Mouse (Mus musculus) lung, embryonic 14.5 days (tissue): ENCODE results near the gene Dip2a. TPM values are rescaled to one million over a fixed set of nuclear protein-coding genes. Genes with fewer than 3 reads are reported as not detected.

Experiments
- ATAC-seq: fragments of 200-750 bp; cut with Nextera tagmentation; 2 replicates; pipeline ENCODE4 v1.8.0; 2017; ENCODE audit warnings: mild to moderate bottlenecking, moderate TSS enrichment, moderate library complexity; ENCODE audit not compliant: insufficient read depth
- DNase-seq: peaks from one replicate; pipeline ENCODE4 v3.0.0-alpha.2; 2015
- H3K27ac ChIP-seq: fragments of 300-500 bp; sonication (generic); 2 replicates; pipeline ENCODE4 v1.5.1; 2014; ENCODE audit warnings: low read depth, mild to moderate bottlenecking, moderate library complexity
- H3K27me3 ChIP-seq: fragments of 300-500 bp; sonication (generic); 2 replicates; pipeline ENCODE4 v1.6.1; 2014; ENCODE audit warnings: low read length, control low read depth; ENCODE audit not compliant: insufficient read depth
- H3K36me3 ChIP-seq: fragments of 300-500 bp; sonication (generic); 2 replicates; pipeline ENCODE4 v1.6.1; 2014; ENCODE audit warnings: control low read depth; ENCODE audit not compliant: insufficient read depth
- H3K4me1 ChIP-seq: fragments of 300-500 bp; sonication (generic); 2 replicates; pipeline ENCODE4 v1.6.1; 2014; ENCODE audit warnings: antibody characterized with exemption, control low read depth; ENCODE audit not compliant: insufficient read depth
- H3K4me2 ChIP-seq: fragments of 300-500 bp; sonication (generic); 2 replicates; pipeline ENCODE4 v1.6.1; 2014; ENCODE audit warnings: mild to moderate bottlenecking
- H3K4me3 ChIP-seq: fragments of 300-500 bp; sonication (generic); 2 replicates; pipeline ENCODE4 v1.5.1; 2014; ENCODE audit warnings: low read depth, low read length
- H3K9ac ChIP-seq: fragments of 300-500 bp; sonication (generic); 2 replicates; pipeline ENCODE4 v1.6.1; 2014
- H3K9me3 ChIP-seq: fragments of 300-500 bp; sonication (generic); 2 replicates; pipeline ENCODE4 v1.6.1; 2016; ENCODE audit warnings: low read depth, low read length, control low read depth
- CTCF ChIP-seq: IDR thresholded peaks from 2 replicates; pipeline ENCODE4 v1.5.1; 2016; ENCODE audit warnings: antibody characterized with exemption, low read depth
- WGBS: fragments of 180-500 bp; shearing (Covaris S2); extraction: QIAGEN DNeasy Blood & Tissue Kit; methylation state at CpG from one replicate; pipeline ENCODE4 v1.1.7; 2014; 5-methylcytosine and 5-hydroxymethylcytosine counted together
- polyA plus RNA-seq: library from polyadenylated mRNA; unstranded; fragments of >200 nt; fragmentation: Nextera tagmentation; extraction: Ambion mirVana; gene quantifications from 2 replicates; pipeline ENCODE4 v1.2.1, GENCODE M21; 2014

Dip2a gene
- polyA plus RNA-seq, 1 experiment from 2014 or later = 6.5 TPM

DNA sequence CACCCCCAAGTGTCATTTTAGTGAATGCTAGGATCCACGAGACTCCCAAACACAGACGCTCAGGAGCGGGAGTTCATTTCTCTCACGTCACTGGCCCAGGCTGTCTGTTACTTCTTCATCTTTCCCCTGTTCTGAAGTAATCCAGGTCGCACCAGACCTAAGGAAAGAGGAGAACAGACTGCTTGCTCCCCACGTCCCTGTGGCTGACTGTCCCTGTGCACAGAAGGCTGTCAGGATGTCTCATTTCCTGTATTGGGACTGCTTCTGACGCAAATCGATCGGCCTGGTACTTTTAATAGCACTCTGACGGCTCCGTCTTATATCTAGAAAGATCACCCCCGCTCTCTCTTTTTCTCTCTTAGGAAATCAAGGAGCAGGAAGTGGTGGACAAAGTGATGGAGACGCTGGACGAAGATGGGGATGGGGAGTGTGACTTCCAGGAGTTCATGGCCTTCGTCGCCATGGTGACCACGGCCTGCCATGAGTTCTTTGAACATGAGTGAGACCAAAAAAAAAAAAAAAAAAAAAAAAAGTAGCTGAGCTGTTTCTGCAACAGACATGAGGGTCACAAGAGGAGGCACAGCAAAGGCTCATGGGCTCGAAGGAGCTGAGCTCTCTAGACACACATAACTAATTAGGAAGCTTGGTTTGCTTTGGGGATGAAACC lies 85.4 kb downstream of the Dip2a start:
- Histone ChIP-seq H3K36me3 (peaks cover 8% of the 10 kb centered on the region; the same call in 1 of the 2 replicates), H3K9ac (no peak overlapping the region), H3K9me3 (no peaks in the 10 kb centered on the region), H3K4me3 (no peak overlapping the region), H3K4me1 (no peaks in the 10 kb centered on the region; the same call in 1 of the 2 replicates), H3K27me3 (no peaks in the 10 kb centered on the region), H3K27ac (peak overlapping the region; percentile 18; the same call in 1 of the 2 replicates), H3K4me2 (no peak overlapping the region)
- TF ChIP-seq CTCF = no peak
- DNase-seq (peak; percentile 63), ATAC-seq (0 out of 2 replicates have a peak, but pooled peaks have one; percentile 36)
- WGBS = 40% methylated on average over 18 of the region's 18 CpGs

DNA sequence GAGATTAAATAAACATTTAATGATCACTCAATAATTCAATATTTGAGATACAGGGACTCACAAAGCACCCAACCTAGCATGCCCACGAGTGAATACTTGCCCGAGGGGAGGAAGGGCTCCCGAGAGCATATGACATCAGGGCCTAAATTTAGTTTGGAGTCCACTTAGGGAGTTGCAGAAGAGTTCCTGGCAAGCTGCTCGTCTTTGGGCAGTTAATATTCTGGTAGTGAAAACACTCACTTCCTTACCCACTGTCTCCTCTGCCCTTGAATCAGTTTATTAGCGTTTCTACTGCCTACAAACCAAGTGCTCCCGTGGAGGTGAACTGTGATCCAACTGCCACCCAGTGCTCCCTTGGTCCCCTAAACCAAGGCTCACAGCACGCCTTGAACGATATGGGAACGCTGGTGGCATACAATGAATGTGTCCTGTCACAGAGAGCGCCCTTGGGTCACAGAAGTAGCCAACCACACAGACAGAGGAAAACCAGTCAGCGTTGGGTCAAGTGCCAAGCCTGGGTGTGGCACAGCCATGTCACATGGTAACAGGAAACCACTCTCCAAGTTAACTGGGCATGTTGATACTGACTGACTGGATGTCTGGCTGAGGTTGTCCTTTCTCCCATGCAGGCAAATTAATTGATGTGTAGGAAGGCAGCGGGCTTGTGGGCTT lies 87.2 kb downstream of the Dip2a start:
- DNase-seq (peak; percentile 21), ATAC-seq (no peak)
- H3K27me3 ChIP-seq = no peaks in the 10 kb centered on the region
- TF ChIP-seq CTCF = no peak
- H3K4me2 ChIP-seq = no peak overlapping the region
- H3K9ac ChIP-seq = no peak overlapping the region
- no peaks in the 10 kb centered on the region for H3K9me3 ChIP-seq
- no peak overlapping the region for H3K4me3 ChIP-seq
- H3K36me3 ChIP-seq = no peaks in the 10 kb centered on the region
- H3K4me1 ChIP-seq = peaks cover 3% of the 10 kb centered on the region; the same call in 1 of the 2 replicates
- no peak overlapping the region; the same call in 1 of the 2 replicates for H3K27ac ChIP-seq
- 56% methylated on average over 12 of the region's 12 CpGs for WGBS

DNA sequence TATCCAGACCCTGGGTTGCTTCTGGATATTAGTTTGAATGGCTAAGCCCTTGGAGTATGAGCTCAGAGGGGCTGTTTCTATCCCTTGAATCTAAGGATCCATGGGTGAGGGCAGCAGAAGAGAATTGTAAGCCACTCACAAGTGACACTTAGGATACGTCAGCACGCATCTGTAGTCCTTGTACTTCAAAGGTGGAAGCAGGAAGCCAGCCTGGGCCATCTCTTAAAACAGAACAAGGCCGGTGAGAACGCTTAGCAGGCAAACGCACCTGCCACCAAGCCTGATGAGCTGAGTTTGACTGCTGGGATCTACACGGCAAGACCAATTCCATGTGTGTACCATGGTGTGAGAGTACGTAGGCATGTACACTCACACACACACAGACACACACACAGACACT lies 87.9 kb downstream of the Dip2a start:
- no peak overlapping the region for H3K27ac ChIP-seq
- H3K9ac ChIP-seq = no peak overlapping the region
- H3K9me3 ChIP-seq = no peaks in the 10 kb centered on the region
- H3K27me3 ChIP-seq = no peaks in the 10 kb centered on the region
- peaks cover 3% of the 10 kb centered on the region; the same call in 1 of the 2 replicates for H3K4me1 ChIP-seq
- TF ChIP-seq CTCF = no peak
- 73% methylated on average over 7 of the region's 7 CpGs for WGBS
- H3K4me3 ChIP-seq = no peak overlapping the region
- no peaks in the 10 kb centered on the region for H3K36me3 ChIP-seq
- ATAC-seq (no peak), DNase-seq (no peak)
- no peak overlapping the region for H3K4me2 ChIP-seq

DNA sequence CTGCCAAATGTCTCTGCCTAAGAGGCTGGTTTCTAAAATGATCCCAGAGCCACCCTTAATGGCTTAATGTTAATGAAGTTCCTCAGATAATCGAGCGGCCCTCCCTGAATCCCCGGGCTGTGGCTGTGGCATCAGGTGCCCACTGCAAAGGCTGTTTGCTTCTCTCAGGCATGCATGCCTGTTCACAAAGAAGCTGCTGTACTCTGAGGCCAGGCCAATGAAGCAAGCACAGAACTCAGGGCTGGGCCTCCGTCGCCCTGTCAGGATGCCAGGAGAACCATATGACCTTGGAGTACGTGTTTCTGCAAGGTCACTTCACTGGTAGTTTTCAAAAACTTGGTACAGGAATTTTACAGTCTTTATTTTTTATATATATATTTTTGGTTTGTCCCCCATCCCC lies 89.5 kb downstream of the Dip2a start:
- H3K27me3 ChIP-seq = no peaks in the 10 kb centered on the region
- H3K27ac ChIP-seq = no peak overlapping the region
- no peaks in the 10 kb centered on the region for H3K36me3 ChIP-seq
- no peak overlapping the region for H3K4me3 ChIP-seq
- H3K4me2 ChIP-seq = no peak overlapping the region
- H3K9ac ChIP-seq = no peak overlapping the region
- ATAC-seq (no peak), DNase-seq (no peak)
- H3K4me1 ChIP-seq = peaks cover 3% of the 10 kb centered on the region; the same call in 1 of the 2 replicates
- TF ChIP-seq CTCF = no peak
- no peaks in the 10 kb centered on the region for H3K9me3 ChIP-seq
- WGBS = 74% methylated on average over 6 of the region's 6 CpGs

DNA sequence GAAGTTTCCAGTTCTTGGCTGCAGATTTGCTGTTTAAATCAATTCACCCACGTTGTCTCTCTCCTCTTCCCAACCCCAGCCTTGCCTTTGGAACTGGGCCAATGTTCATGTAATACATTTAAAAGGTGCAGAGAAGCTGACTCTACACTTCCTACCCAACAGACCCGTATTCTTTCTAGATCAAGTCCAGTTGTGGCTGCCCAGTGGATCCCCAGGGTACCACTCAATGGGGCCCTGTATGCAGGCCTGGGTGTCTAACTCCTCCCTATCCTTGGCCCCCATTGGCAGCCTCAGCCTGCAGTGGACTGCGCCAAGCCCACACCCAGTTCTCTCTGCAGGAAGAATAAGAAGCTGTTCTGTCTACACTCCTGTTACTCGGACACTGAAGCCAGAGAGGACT lies 91.6 kb downstream of the Dip2a start, which contains the start of gene S100b:
S100b (plus strand) TSS at position 318 of the 400 bp plus-strand sequence.
- Histone ChIP-seq H3K36me3 (no peaks in the 10 kb centered on the region), H3K4me2 (no peak within 1 kb of the TSS), H3K27ac (no peak within 1 kb of the TSS), H3K27me3 (no peaks in the 10 kb centered on the region), H3K9ac (no peak within 1 kb of the TSS), H3K4me1 (0 out of 2 replicates have a peak, but pooled peaks cover 3% of the 10 kb centered on the region), H3K4me3 (no peak within 1 kb of the TSS), H3K9me3 (no peaks in the 10 kb centered on the region)
- WGBS = 29% methylated on average over 4 of the region's 4 CpGs
- TF ChIP-seq CTCF = no peak
- no peak for ATAC-seq
- peak; percentile 61 for DNase-seq

DNA sequence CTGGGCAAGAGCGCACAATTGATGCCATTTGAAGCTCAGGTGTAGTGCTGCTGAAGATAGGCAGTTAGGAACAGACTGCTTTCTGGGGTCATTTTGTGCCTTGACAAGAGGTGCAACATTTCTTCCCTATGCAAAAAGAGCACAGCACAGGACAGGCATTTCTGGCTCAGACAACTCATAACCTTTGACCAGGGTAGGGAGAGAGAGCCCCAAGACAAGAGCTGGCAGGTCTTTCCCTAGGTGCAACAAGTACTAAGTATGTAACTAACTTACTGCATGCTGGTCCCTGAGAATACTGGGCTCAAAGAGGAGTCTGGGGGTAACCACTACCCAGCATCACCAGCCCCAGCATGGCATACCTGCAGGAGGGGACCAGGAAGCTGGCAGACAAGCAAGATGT lies 92.0 kb downstream of the Dip2a start:
- 93% methylated on average over 1 of the region's 1 CpGs for WGBS
- no peak for TF ChIP-seq CTCF
- no peaks in the 10 kb centered on the region for H3K27me3 ChIP-seq
- no peaks in the 10 kb centered on the region for H3K36me3 ChIP-seq
- DNase-seq (no peak), ATAC-seq (no peak)
- no peak overlapping the region for H3K4me2 ChIP-seq
- H3K4me3 ChIP-seq = no peak overlapping the region
- H3K9me3 ChIP-seq = no peaks in the 10 kb centered on the region
- H3K9ac ChIP-seq = no peak overlapping the region
- 0 out of 2 replicates have a peak, but pooled peaks cover 3% of the 10 kb centered on the region for H3K4me1 ChIP-seq
- no peak overlapping the region for H3K27ac ChIP-seq

DNA sequence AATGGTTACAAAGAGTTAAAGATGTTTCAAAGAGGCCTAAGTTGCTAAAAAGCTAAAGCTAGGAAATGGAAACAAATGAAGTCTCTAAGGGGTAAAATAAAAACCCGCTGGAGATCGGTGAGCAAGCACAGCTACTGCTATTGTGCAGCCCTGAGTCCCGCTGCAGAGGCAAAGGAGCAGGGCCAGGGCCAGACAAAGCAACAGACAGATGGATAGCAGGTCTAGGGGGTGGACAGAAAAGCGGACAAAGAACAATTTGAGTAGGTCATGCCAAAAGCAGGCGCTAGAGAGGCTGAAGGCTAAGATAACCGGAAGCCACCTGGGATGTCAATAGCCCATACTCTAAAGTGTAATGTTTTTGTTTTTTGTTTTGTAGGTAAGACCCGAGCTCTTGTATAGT lies 94.2 kb downstream of the Dip2a start:
- H3K27ac ChIP-seq = no peak overlapping the region
- H3K27me3 ChIP-seq = no peaks in the 10 kb centered on the region
- TF ChIP-seq CTCF = no peak
- H3K4me2 ChIP-seq = no peak overlapping the region
- no peaks in the 10 kb centered on the region for H3K36me3 ChIP-seq
- 84% methylated on average over 7 of the region's 7 CpGs for WGBS
- no peaks in the 10 kb centered on the region for H3K9me3 ChIP-seq
- no peak for DNase-seq
- ATAC-seq = no peak
- 0 out of 2 replicates have a peak, but pooled peaks cover 3% of the 10 kb centered on the region for H3K4me1 ChIP-seq
- H3K4me3 ChIP-seq = no peak overlapping the region
- no peak overlapping the region for H3K9ac ChIP-seq
